Mouse (Mus musculus) small intestine, adult 2 months (tissue): ENCODE data around the gene Sema4d.

Experiments used
- CTCF ChIP-seq: fragments of 200-500 bp; IDR thresholded peaks from 2 replicates; pipeline ENCODE4 v1.5.1; 2012; ENCODE audit warnings: low read depth, mild to moderate bottlenecking, control low read depth, inconsistent platforms, low read length, moderate library complexity, mixed read lengths; ENCODE audit not compliant: insufficient replicate concordance, insufficient read length; ENCODE audit errors: extremely low read depth
- POLR2A ChIP-seq: fragments of 200-500 bp; IDR thresholded peaks from 2 replicates; pipeline ENCODE4 v1.6.1; 2012; ENCODE audit warnings: low read depth, mild to moderate bottlenecking, control low read depth, inconsistent platforms, low read length, moderate library complexity

DNA sequence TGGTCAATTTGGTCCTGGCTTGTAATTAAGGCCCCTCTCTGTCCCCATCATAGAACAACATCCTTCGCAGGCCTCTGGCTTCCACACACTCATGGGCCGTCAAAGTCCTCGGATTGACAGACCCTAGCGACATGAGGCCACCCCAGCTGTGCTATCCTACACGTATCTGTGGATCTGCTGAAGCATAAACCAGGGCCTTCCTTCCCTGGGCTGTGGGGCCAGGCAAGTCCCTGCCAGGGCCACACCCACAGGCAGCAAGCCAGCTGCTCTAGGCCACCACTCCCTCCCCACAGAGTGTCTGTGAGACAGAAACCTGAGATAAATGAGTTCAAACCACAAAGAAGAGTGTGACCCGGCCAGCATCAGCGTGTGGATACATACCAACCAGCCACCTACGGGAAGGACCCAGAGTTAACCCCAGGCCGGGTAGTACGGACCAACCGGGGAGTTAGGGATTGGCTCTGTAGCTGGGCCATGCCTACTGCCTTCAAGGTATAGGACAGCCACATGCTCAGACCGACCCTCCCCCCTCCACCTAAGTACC, 45.5 kb downstream of the Sema4d start:
- TF ChIP-seq CTCF (no peak), POLR2A (no peak)
